Mouse (Mus musculus): Measurements from ENCODE around the gene 4933428G20Rik. TPM values are rescaled to one million over a fixed set of nuclear protein-coding genes. Genes with fewer than 3 reads are reported as not detected.

The 4933428G20Rik gene
- polyA plus RNA-seq, 1 experiment from 2014 or later: 0.25 TPM

DNA sequence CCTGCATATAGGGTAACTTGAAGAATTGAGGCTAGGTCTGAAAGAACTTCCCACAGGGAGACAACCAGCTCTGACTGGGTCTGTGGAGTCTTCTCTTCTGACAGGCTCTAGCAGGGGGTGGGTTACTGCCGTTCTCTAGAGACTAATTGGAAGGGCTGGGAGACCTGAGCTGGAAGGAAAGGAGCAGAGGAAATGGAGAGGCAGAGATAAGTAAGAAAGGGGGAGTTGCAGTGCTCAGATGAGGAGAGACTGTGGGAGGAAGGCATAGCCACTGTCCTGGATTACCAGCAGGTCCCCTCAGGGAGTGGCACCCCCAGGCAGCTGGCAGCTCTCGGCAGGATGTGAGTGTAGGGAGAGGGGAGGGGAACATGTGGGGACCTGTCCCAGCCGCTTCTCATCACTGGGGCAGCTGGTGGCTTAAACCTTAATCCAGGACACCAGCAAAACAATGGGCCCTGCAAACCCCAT lies 58.4 kb downstream of the 4933428G20Rik start:
- no peaks in the 10 kb centered on the region for H3K27me3 ChIP-seq (ENCODE audit: control insufficient read depth, insufficient read depth, low read length)
- TF ChIP-seq CTCF (IDR thresholded peaks at IDR 0.05; ENCODE audit: low read depth): no peak
- no peak for TF ChIP-seq EP300 (optimal IDR thresholded peaks at IDR 0.05)
- H3K36me3 ChIP-seq (ENCODE audit: control insufficient read depth, insufficient read depth, low read length): peaks cover 7% of the 10 kb centered on the region; the same call in 1 of the 2 replicates
- DNase-seq (ENCODE audit: low spot score) (no peak), ATAC-seq (ENCODE audit: low FRiP score, low TSS enrichment) (no peak)
- H3K9me3 ChIP-seq (ENCODE audit: control insufficient read depth, low read length): no peaks in the 10 kb centered on the region
- peak overlapping the region; percentile 81 for H3K4me2 ChIP-seq (replicated peaks; ENCODE audit: low read depth)
- 14% methylated on average over 3 of the region's 3 CpGs for WGBS
- H3K9ac ChIP-seq (ENCODE audit: low read length): peak overlapping the region; percentile 86; the same call in 1 of the 2 replicates
- H3K4me3 ChIP-seq (ENCODE audit: low read depth, low read length): peak overlapping the region; percentile 70
- H3K4me1 ChIP-seq (replicated peaks; ENCODE audit: control insufficient read depth, insufficient read depth): peaks cover 21% of the 10 kb centered on the region; the same call in 1 of the 2 replicates
- peak overlapping the region; percentile 91 for H3K27ac ChIP-seq (replicated peaks)

DNA sequence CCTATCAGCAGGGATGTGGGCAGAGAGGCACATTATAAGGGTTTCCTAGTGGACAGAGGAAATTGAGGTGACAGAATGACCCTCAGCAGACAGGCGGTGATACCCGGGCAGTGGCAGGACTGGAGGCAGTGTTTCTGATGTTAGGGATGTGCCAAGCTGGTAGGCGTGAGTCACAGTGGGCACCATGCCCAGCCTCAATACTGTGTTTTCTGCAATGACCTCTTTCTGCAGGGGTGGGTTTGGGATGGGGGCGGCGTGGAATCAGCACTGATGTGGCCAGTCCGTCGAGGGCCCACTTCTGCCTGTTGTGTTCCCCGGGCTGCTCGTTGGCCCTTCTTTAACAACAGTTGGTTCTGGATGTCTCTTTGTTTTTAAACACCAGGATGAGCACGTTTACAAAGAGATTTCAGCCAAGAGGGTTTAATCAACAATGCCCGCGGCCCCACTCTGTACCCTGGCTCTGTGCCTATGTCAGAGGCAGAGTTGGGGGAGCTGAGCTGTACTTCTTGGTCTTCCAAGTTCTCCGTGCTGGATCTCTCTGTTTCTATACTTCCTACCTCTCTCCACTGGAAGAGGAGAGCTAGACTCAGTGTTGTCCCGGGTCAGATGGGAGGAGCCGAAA lies 59.0 kb downstream of the 4933428G20Rik start:
- peak overlapping the region; percentile 91 for H3K27ac ChIP-seq (replicated peaks)
- 20% methylated on average over 15 of the region's 15 CpGs for WGBS
- peak overlapping the region; percentile 86 for H3K9ac ChIP-seq (ENCODE audit: low read length)
- H3K4me3 ChIP-seq (ENCODE audit: low read depth, low read length): peak overlapping the region; percentile 70
- no peaks in the 10 kb centered on the region for H3K9me3 ChIP-seq (ENCODE audit: control insufficient read depth, low read length)
- ATAC-seq (ENCODE audit: low FRiP score, low TSS enrichment) (no peak), DNase-seq (ENCODE audit: low spot score) (peak; percentile 49)
- peaks cover 7% of the 10 kb centered on the region; the same call in 1 of the 2 replicates for H3K36me3 ChIP-seq (ENCODE audit: control insufficient read depth, insufficient read depth, low read length)
- TF ChIP-seq EP300 (optimal IDR thresholded peaks at IDR 0.05) (no peak), CTCF (IDR thresholded peaks at IDR 0.05; ENCODE audit: low read depth) (no peak)
- no peaks in the 10 kb centered on the region for H3K27me3 ChIP-seq (ENCODE audit: control insufficient read depth, insufficient read depth, low read length)
- peaks cover 21% of the 10 kb centered on the region; the same call in 1 of the 2 replicates for H3K4me1 ChIP-seq (replicated peaks; ENCODE audit: control insufficient read depth, insufficient read depth)
- H3K4me2 ChIP-seq (replicated peaks; ENCODE audit: low read depth): peak overlapping the region; percentile 81

Other genes starting within 250 kb of the 4933428G20Rik start
- 43.4 and 52.8 TPM in 2 replicates for gene Npepps, start 219.7 kb downstream of the 4933428G20Rik start, polyA plus RNA-seq (2015; fragmentation: Nextera tagmentation; extraction: Ambion mirVana)
- 28.2 and 28.8 TPM in 2 replicates for gene Mrpl45, start 184.6 kb downstream of the 4933428G20Rik start, polyA plus RNA-seq (2015; fragmentation: Nextera tagmentation; extraction: Ambion mirVana)
- gene Gpr179, start 148.3 kb downstream of the 4933428G20Rik start, polyA plus RNA-seq (2015; fragmentation: Nextera tagmentation; extraction: Ambion mirVana): 0.17 and 0.23 TPM in 2 replicates
- gene Socs7, start 137.8 kb downstream of the 4933428G20Rik start, polyA plus RNA-seq (2015; fragmentation: Nextera tagmentation; extraction: Ambion mirVana): 1.3 and 1.7 TPM in 2 replicates
- 4.3 and 4.6 TPM in 2 replicates for gene Arhgap23, start 84.8 kb downstream of the 4933428G20Rik start, polyA plus RNA-seq (2015; fragmentation: Nextera tagmentation; extraction: Ambion mirVana)
- 0.49 and 0.50 TPM in 2 replicates for gene Srcin1, start 75.8 kb upstream of the 4933428G20Rik start, polyA plus RNA-seq (2015; fragmentation: Nextera tagmentation; extraction: Ambion mirVana)
- gene Epop, start 129.4 kb upstream of the 4933428G20Rik start, polyA plus RNA-seq (2015; fragmentation: Nextera tagmentation; extraction: Ambion mirVana): 9.7 and 10.8 TPM in 2 replicates
- 1.1 TPM in 2 replicates for gene Mllt6, start 163.1 kb upstream of the 4933428G20Rik start, polyA plus RNA-seq (2015; fragmentation: Nextera tagmentation; extraction: Ambion mirVana)
- gene Cisd3, start 185.5 kb upstream of the 4933428G20Rik start, polyA plus RNA-seq (2015; fragmentation: Nextera tagmentation; extraction: Ambion mirVana): 44.2 TPM in 2 replicates
- 5.9 and 6.6 TPM in 2 replicates for gene Pcgf2, start 200.2 kb upstream of the 4933428G20Rik start, polyA plus RNA-seq (2015; fragmentation: Nextera tagmentation; extraction: Ambion mirVana)
- gene Psmb3, start 203.1 kb upstream of the 4933428G20Rik start, polyA plus RNA-seq (2015; fragmentation: Nextera tagmentation; extraction: Ambion mirVana): 405 and 438 TPM in 2 replicates
- 0.73 and 0.75 TPM in 2 replicates for gene Pip4k2b, start 244.4 kb upstream of the 4933428G20Rik start, polyA plus RNA-seq (2015; fragmentation: Nextera tagmentation; extraction: Ambion mirVana)

Data from stomach, postnatal 0 days (tissue).